Mouse (Mus musculus) kidney, embryonic 16.5 days (tissue): ENCODE data around the gene Astl. TPM values are rescaled to one million over a fixed set of nuclear protein-coding genes. Genes with fewer than 3 reads are reported as not detected.

Source experiments
- ATAC-seq: fragments of 200-750 bp; cut with Nextera tagmentation; 2 replicates; pipeline ENCODE4 v1.8.0; 2017; ENCODE audit warnings: moderate TSS enrichment; ENCODE audit not compliant: low FRiP score, low TSS enrichment
- H3K27ac ChIP-seq: fragments of 300-500 bp; sonication (generic); 2 replicates; pipeline ENCODE4 v1.5.1; 2014; ENCODE audit warnings: low read length
- H3K27me3 ChIP-seq: fragments of 300-500 bp; sonication (generic); 2 replicates; pipeline ENCODE4 v1.6.1; 2014; ENCODE audit warnings: low read length, control low read depth, mixed read lengths; ENCODE audit not compliant: insufficient read depth
- H3K36me3 ChIP-seq: fragments of 300-500 bp; sonication (generic); 2 replicates; pipeline ENCODE4 v1.6.1; 2014; ENCODE audit warnings: low read length, control low read depth, mixed read lengths; ENCODE audit not compliant: insufficient read depth
- H3K4me1 ChIP-seq: fragments of 300-500 bp; sonication (generic); 2 replicates; pipeline ENCODE4 v1.6.1; 2014; ENCODE audit warnings: low read length, control low read depth, mixed read lengths; ENCODE audit not compliant: insufficient read depth
- H3K4me2 ChIP-seq: fragments of 300-500 bp; sonication (generic); replicated peaks from 2 replicates; pipeline ENCODE4 v1.6.1; 2014; ENCODE audit warnings: low read depth, low read length
- H3K4me3 ChIP-seq: fragments of 300-500 bp; sonication (generic); 2 replicates; pipeline ENCODE4 v1.5.1; 2014; ENCODE audit warnings: mild to moderate bottlenecking, low read length
- H3K9ac ChIP-seq: fragments of 300-500 bp; sonication (generic); replicated peaks from 2 replicates; pipeline ENCODE4 v1.6.1; 2014; ENCODE audit warnings: low read length
- H3K9me3 ChIP-seq: fragments of 300-500 bp; sonication (generic); 2 replicates; pipeline ENCODE4 v1.6.1; 2016; ENCODE audit warnings: low read length, control low read depth
- WGBS: fragments of 180-500 bp; shearing (Covaris S2); extraction: QIAGEN DNeasy Blood & Tissue Kit; methylation state at CpG from one replicate; pipeline ENCODE4 v1.1.7; 2014; 5-methylcytosine and 5-hydroxymethylcytosine counted together
- polyA plus RNA-seq: library from polyadenylated mRNA; unstranded; fragments of >200 nt; fragmentation: Nextera tagmentation; extraction: Ambion mirVana; gene quantifications from 2 replicates; pipeline ENCODE4 v1.2.1, GENCODE M21; 2015

The Astl gene
- polyA plus RNA-seq, 1 experiment from 2014 or later: not detected

GRCm38 (mm10) chr2:127308660-127309059, 29.8 kb upstream of the Astl start:
- Histone ChIP-seq H3K4me3 (no peak overlapping the region), H3K36me3 (no peaks in the 10 kb centered on the region), H3K9ac (no peak overlapping the region), H3K4me2 (no peak overlapping the region), H3K27ac (no peak overlapping the region), H3K27me3 (no peaks in the 10 kb centered on the region), H3K9me3 (no peaks in the 10 kb centered on the region), H3K4me1 (no peaks in the 10 kb centered on the region)
- WGBS: 96% methylated on average over 2 of the region's 2 CpGs
- ATAC-seq: no peak

GRCm38 (mm10) chr2:127310246-127310645, 28.2 kb upstream of the Astl start:
- H3K27ac ChIP-seq: no peak overlapping the region
- H3K36me3 ChIP-seq: no peaks in the 10 kb centered on the region
- no peak overlapping the region for H3K9ac ChIP-seq
- H3K27me3 ChIP-seq: no peaks in the 10 kb centered on the region
- no peaks in the 10 kb centered on the region for H3K9me3 ChIP-seq
- H3K4me3 ChIP-seq: no peak overlapping the region
- no peak for ATAC-seq
- 43% methylated on average over 2 of the region's 2 CpGs for WGBS
- no peaks in the 10 kb centered on the region for H3K4me1 ChIP-seq
- H3K4me2 ChIP-seq: no peak overlapping the region

- Histone ChIP-seq H3K4me1 (no peaks in the 10 kb centered on the region), H3K4me2 (no peak overlapping the region), H3K27me3 (no peaks in the 10 kb centered on the region), H3K36me3 (no peaks in the 10 kb centered on the region), H3K9ac (no peak overlapping the region), H3K4me3 (no peak overlapping the region), H3K27ac (no peak overlapping the region), H3K9me3 (no peaks in the 10 kb centered on the region)
- WGBS: 94% methylated on average over 7 of the region's 7 CpGs
- ATAC-seq: no peak
These were observed 27.8 kb upstream of the Astl start for GRCm38 (mm10) chr2:127310685-127311084.

- Histone ChIP-seq H3K4me1 (no peaks in the 10 kb centered on the region), H3K36me3 (no peaks in the 10 kb centered on the region), H3K4me2 (no peak overlapping the region), H3K9me3 (no peaks in the 10 kb centered on the region), H3K9ac (no peak overlapping the region), H3K27me3 (no peaks in the 10 kb centered on the region), H3K27ac (no peak overlapping the region), H3K4me3 (no peak overlapping the region)
- WGBS: 77% methylated on average over 1 of the region's 1 CpGs
- no peak for ATAC-seq
These were observed 27.2 kb upstream of the Astl start for GRCm38 (mm10) chr2:127311193-127311592.

GRCm38 (mm10) chr2:127312801-127313200, 25.6 kb upstream of the Astl start:
- Histone ChIP-seq H3K27me3 (no peaks in the 10 kb centered on the region), H3K9me3 (no peaks in the 10 kb centered on the region), H3K4me2 (no peak overlapping the region), H3K9ac (no peak overlapping the region), H3K27ac (no peak overlapping the region), H3K4me1 (no peaks in the 10 kb centered on the region), H3K36me3 (no peaks in the 10 kb centered on the region), H3K4me3 (no peak overlapping the region)
- no peak for ATAC-seq
- 94% methylated on average over 4 of the region's 4 CpGs for WGBS

GRCm38 (mm10) chr2:127313878-127314277, 24.6 kb upstream of the Astl start:
- ATAC-seq: peak; percentile 52; the same call in 1 of the 2 replicates

GRCm38 (mm10) chr2:127314467-127315154, 23.8 kb upstream of the Astl start:
- H3K9ac ChIP-seq: no peak overlapping the region
- peak; percentile 55; the same call in 1 of the 2 replicates for ATAC-seq
- H3K4me2 ChIP-seq: no peak overlapping the region
- no peaks in the 10 kb centered on the region for H3K27me3 ChIP-seq
- H3K36me3 ChIP-seq: no peaks in the 10 kb centered on the region
- no peak overlapping the region for H3K4me3 ChIP-seq
- H3K27ac ChIP-seq: 0 out of 2 replicates have a peak overlapping the region, but pooled peaks have one; percentile 4
- 56% methylated on average over 6 of the region's 6 CpGs for WGBS
- no peaks in the 10 kb centered on the region for H3K4me1 ChIP-seq
- no peaks in the 10 kb centered on the region for H3K9me3 ChIP-seq

More at GRCm38 (mm10) chr2:127313878-127314277, 24.6 kb upstream of the Astl start:
- H3K9ac ChIP-seq: no peak overlapping the region
- 0 out of 2 replicates have a peak overlapping the region, but pooled peaks have one; percentile 4 for H3K27ac ChIP-seq
- no peaks in the 10 kb centered on the region for H3K27me3 ChIP-seq
- no peaks in the 10 kb centered on the region for H3K36me3 ChIP-seq
- WGBS: 51% methylated on average over 4 of the region's 4 CpGs
- no peaks in the 10 kb centered on the region for H3K4me1 ChIP-seq
- H3K4me3 ChIP-seq: no peak overlapping the region
- no peak overlapping the region for H3K4me2 ChIP-seq
- no peaks in the 10 kb centered on the region for H3K9me3 ChIP-seq

- Histone ChIP-seq H3K4me3 (no peak overlapping the region), H3K27ac (no peak overlapping the region), H3K36me3 (no peaks in the 10 kb centered on the region), H3K9ac (no peak overlapping the region), H3K27me3 (no peaks in the 10 kb centered on the region), H3K4me1 (no peaks in the 10 kb centered on the region), H3K4me2 (no peak overlapping the region), H3K9me3 (no peaks in the 10 kb centered on the region)
- 95% methylated on average over 1 of the region's 1 CpGs for WGBS
- ATAC-seq: no peak
These were observed 23.3 kb upstream of the Astl start for GRCm38 (mm10) chr2:127315155-127315470.

- Histone ChIP-seq H3K4me1 (no peaks in the 10 kb centered on the region), H3K9ac (no peak overlapping the region), H3K27ac (no peak overlapping the region), H3K4me2 (no peak overlapping the region), H3K36me3 (no peaks in the 10 kb centered on the region), H3K4me3 (no peak overlapping the region), H3K9me3 (no peaks in the 10 kb centered on the region), H3K27me3 (no peaks in the 10 kb centered on the region)
- WGBS: 74% methylated on average over 5 of the region's 5 CpGs
- ATAC-seq: no peak
These were observed 22.0 kb upstream of the Astl start for GRCm38 (mm10) chr2:127316431-127316830.

GRCm38 (mm10) chr2:127318136-127318535, 20.3 kb upstream of the Astl start:
- Histone ChIP-seq H3K9ac (no peak overlapping the region), H3K27me3 (no peaks in the 10 kb centered on the region), H3K4me3 (no peak overlapping the region), H3K27ac (no peak overlapping the region), H3K36me3 (no peaks in the 10 kb centered on the region), H3K9me3 (no peaks in the 10 kb centered on the region), H3K4me2 (no peak overlapping the region), H3K4me1 (no peaks in the 10 kb centered on the region; the same call in 1 of the 2 replicates)
- 89% methylated on average over 4 of the region's 4 CpGs for WGBS
- no peak for ATAC-seq
